Mouse (Mus musculus) heart, embryonic 14.5 days (tissue): ENCODE measurements around the gene Mien1. TPM values are rescaled to one million over a fixed set of nuclear protein-coding genes. Genes with fewer than 3 reads are reported as not detected.

ENCODE experiments used
- ATAC-seq: fragments of 200-750 bp; cut with Nextera tagmentation; 2 replicates; pipeline ENCODE4 v1.8.0; 2017; ENCODE audit warnings: low read depth, moderate TSS enrichment; ENCODE audit not compliant: insufficient number of reproducible peaks, insufficient read depth, low FRiP score
- H3K27ac ChIP-seq, 2 experiments: fragments of 200-500 bp in 1 of 2; fragments of 300-500 bp in 1 of 2; sonication (generic) in 1 of 2; replicated peaks in 1 of 2; 2 replicates each; pipeline ENCODE4 v1.5.1; 2012 to 2014; ENCODE audit warnings: low read depth in 2 of 2, low read length in 2 of 2, control low read depth in 1 of 2, mild to moderate bottlenecking in 1 of 2, mixed read lengths in 1 of 2; ENCODE audit not compliant: control insufficient read depth in 1 of 2, insufficient read depth in 1 of 2
- H3K27me3 ChIP-seq: fragments of 300-500 bp; sonication (generic); 2 replicates; pipeline ENCODE4 v1.6.1; 2014; ENCODE audit warnings: mild to moderate bottlenecking, low read length, control low read depth; ENCODE audit not compliant: control insufficient read depth, insufficient read depth
- H3K36me3 ChIP-seq: fragments of 300-500 bp; sonication (generic); 2 replicates; pipeline ENCODE4 v1.6.1; 2014; ENCODE audit warnings: mild to moderate bottlenecking, control low read depth, low read length, mixed read lengths; ENCODE audit not compliant: control insufficient read depth, insufficient read depth
- H3K4me1 ChIP-seq, 2 experiments: fragments of 200-500 bp in 1 of 2; fragments of 300-500 bp in 1 of 2; sonication (generic) in 1 of 2; 2 replicates each; pipeline ENCODE4 v1.6.1; 2012 to 2014; ENCODE audit warnings: low read length in 2 of 2, control low read depth in 1 of 2, mixed read lengths in 1 of 2; ENCODE audit not compliant: control insufficient read depth in 2 of 2, insufficient read depth in 2 of 2
- H3K4me2 ChIP-seq: fragments of 300-500 bp; sonication (generic); 2 replicates; pipeline ENCODE4 v1.6.1; 2014; ENCODE audit warnings: mild to moderate bottlenecking, low read length
- H3K4me3 ChIP-seq, 2 experiments: fragments of 200-500 bp in 1 of 2; fragments of 300-500 bp in 1 of 2; sonication (generic) in 1 of 2; 2 replicates each; pipeline ENCODE4 v1.5.1; 2012 to 2014; ENCODE audit warnings: low read length in 2 of 2, mild to moderate bottlenecking in 2 of 2, control low read depth in 1 of 2, low read depth in 1 of 2, moderate library complexity in 1 of 2; ENCODE audit not compliant: control insufficient read depth in 1 of 2, insufficient read depth in 1 of 2
- H3K9ac ChIP-seq: fragments of 300-500 bp; sonication (generic); 2 replicates; pipeline ENCODE4 v1.6.1; 2014; ENCODE audit warnings: mild to moderate bottlenecking, low read length
- H3K9me3 ChIP-seq: fragments of 300-500 bp; sonication (generic); 2 replicates; pipeline ENCODE4 v1.6.1; 2016; ENCODE audit warnings: low read length, control low read depth; ENCODE audit not compliant: control insufficient read depth
- WGBS: fragments of 180-500 bp; shearing (Covaris S2); extraction: QIAGEN DNeasy Blood & Tissue Kit; methylation state at CpG from one replicate; pipeline ENCODE4 v1.1.7; 2014; 5-methylcytosine and 5-hydroxymethylcytosine counted together
- polyA plus RNA-seq: library from polyadenylated mRNA; unstranded; fragments of >200 nt; fragmentation: Nextera tagmentation; extraction: Ambion mirVana; gene quantifications from 2 replicates; pipeline ENCODE4 v1.2.1, GENCODE M21; 2014

Gene Mien1
- 120 and 138 TPM in 2 replicates for polyA plus RNA-seq

- no peaks in the 10 kb centered on the region for H3K9me3 ChIP-seq
- H3K9ac ChIP-seq: peak within 1 kb of the TSS; percentile 80
- 2% methylated on average over 43 of the region's 43 CpGs for WGBS
- H3K4me2 ChIP-seq: peak within 1 kb of the TSS; percentile 90
- peak; percentile 85 for ATAC-seq
- peaks cover 41% of the 10 kb centered on the region for H3K36me3 ChIP-seq
- peaks cover 0 to 7% of the 10 kb centered on the region in 2 experiments; a peak in 1 of 4 replicates for H3K4me1 ChIP-seq
- peak within 1 kb of the TSS; percentile 42 to 63; a peak in 3 of 4 replicates for H3K27ac ChIP-seq
- H3K4me3 ChIP-seq: peak within 1 kb of the TSS; percentile 73 to 84
- H3K27me3 ChIP-seq: no peaks in the 10 kb centered on the region
Observed at GRCm38 (mm10) chr11:98438331-98439158, at the start of gene Mien1. Mien1 (minus strand) TSS chr11:98438991.

- 65% methylated on average over 5 of the region's 5 CpGs for WGBS
- no peaks in the 10 kb centered on the region for H3K4me1 ChIP-seq
Observed at GRCm38 (mm10) chr11:98487526-98488040, 48.8 kb upstream of the Mien1 start.

GRCm38 (mm10) chr11:98485749-98486148 lies 47.0 kb upstream of the Mien1 start:
- no peaks in the 10 kb centered on the region for H3K4me1 ChIP-seq
- 88% methylated on average over 2 of the region's 2 CpGs for WGBS
- H3K27ac ChIP-seq: no peak overlapping the region
- no peak overlapping the region for H3K4me3 ChIP-seq
- no peak for ATAC-seq
- H3K36me3 ChIP-seq: no peaks in the 10 kb centered on the region
- H3K9ac ChIP-seq: no peak overlapping the region
- no peaks in the 10 kb centered on the region for H3K27me3 ChIP-seq
- H3K9me3 ChIP-seq: no peaks in the 10 kb centered on the region
- H3K4me2 ChIP-seq: no peak overlapping the region

More at GRCm38 (mm10) chr11:98487526-98488040, 48.8 kb upstream of the Mien1 start:
- no peak overlapping the region for H3K9ac ChIP-seq
- no peak overlapping the region for H3K4me3 ChIP-seq
- no peak overlapping the region for H3K27ac ChIP-seq
- no peaks in the 10 kb centered on the region for H3K36me3 ChIP-seq
- H3K9me3 ChIP-seq: no peaks in the 10 kb centered on the region
- ATAC-seq: no peak
- no peak overlapping the region for H3K4me2 ChIP-seq
- no peaks in the 10 kb centered on the region for H3K27me3 ChIP-seq

- Histone ChIP-seq H3K4me3 (no peak overlapping the region), H3K36me3 (no peaks in the 10 kb centered on the region), H3K4me2 (no peak overlapping the region), H3K9ac (no peak overlapping the region), H3K9me3 (no peaks in the 10 kb centered on the region), H3K27ac (no peak overlapping the region), H3K4me1 (peaks cover 0 to 7% of the 10 kb centered on the region in 2 experiments; a peak in 1 of 4 replicates), H3K27me3 (no peaks in the 10 kb centered on the region)
- WGBS: 83% methylated on average over 10 of the region's 10 CpGs
- no peak for ATAC-seq
Observed at GRCm38 (mm10) chr11:98482067-98482466, 43.3 kb upstream of the Mien1 start.

- no peak overlapping the region for H3K27ac ChIP-seq
- H3K4me1 ChIP-seq: peaks cover 0 to 7% of the 10 kb centered on the region in 2 experiments; a peak in 2 of 4 replicates
- H3K27me3 ChIP-seq: no peaks in the 10 kb centered on the region
- H3K36me3 ChIP-seq: no peaks in the 10 kb centered on the region
- H3K9ac ChIP-seq: no peak overlapping the region
- no peak for ATAC-seq
- 66% methylated on average over 6 of the region's 6 CpGs for WGBS
- no peak overlapping the region for H3K4me2 ChIP-seq
- no peak overlapping the region for H3K4me3 ChIP-seq
- no peaks in the 10 kb centered on the region for H3K9me3 ChIP-seq
Observed at GRCm38 (mm10) chr11:98481231-98481630, 42.4 kb upstream of the Mien1 start.

GRCm38 (mm10) chr11:98479940-98480497 lies 41.2 kb upstream of the Mien1 start:
- WGBS: 76% methylated on average over 12 of the region's 12 CpGs
- no peak overlapping the region for H3K4me3 ChIP-seq
- ATAC-seq: no peak

GRCm38 (mm10) chr11:98479026-98479939 lies 40.5 kb upstream of the Mien1 start:
- no peak for ATAC-seq
- H3K4me3 ChIP-seq: no peak overlapping the region

More at GRCm38 (mm10) chr11:98479940-98480497, 41.2 kb upstream of the Mien1 start:
- Histone ChIP-seq H3K4me2 (no peak overlapping the region), H3K36me3 (no peaks in the 10 kb centered on the region), H3K27ac (no peak overlapping the region), H3K9ac (no peak overlapping the region), H3K4me1 (peaks cover 0 to 7% of the 10 kb centered on the region in 2 experiments; a peak in 2 of 4 replicates), H3K27me3 (no peaks in the 10 kb centered on the region), H3K9me3 (no peaks in the 10 kb centered on the region)

More at GRCm38 (mm10) chr11:98479026-98479939, 40.5 kb upstream of the Mien1 start:
- H3K36me3 ChIP-seq: no peaks in the 10 kb centered on the region
- no peak overlapping the region for H3K9ac ChIP-seq
- 59% methylated on average over 13 of the region's 13 CpGs for WGBS
- H3K4me1 ChIP-seq: peaks cover 0 to 7% of the 10 kb centered on the region in 2 experiments; a peak in 2 of 4 replicates
- H3K9me3 ChIP-seq: no peaks in the 10 kb centered on the region
- no peaks in the 10 kb centered on the region for H3K27me3 ChIP-seq
- H3K27ac ChIP-seq: no peak overlapping the region
- H3K4me2 ChIP-seq: no peak overlapping the region
